Mouse (Mus musculus): ENCODE measurements around the gene Arid1a.

DNA sequence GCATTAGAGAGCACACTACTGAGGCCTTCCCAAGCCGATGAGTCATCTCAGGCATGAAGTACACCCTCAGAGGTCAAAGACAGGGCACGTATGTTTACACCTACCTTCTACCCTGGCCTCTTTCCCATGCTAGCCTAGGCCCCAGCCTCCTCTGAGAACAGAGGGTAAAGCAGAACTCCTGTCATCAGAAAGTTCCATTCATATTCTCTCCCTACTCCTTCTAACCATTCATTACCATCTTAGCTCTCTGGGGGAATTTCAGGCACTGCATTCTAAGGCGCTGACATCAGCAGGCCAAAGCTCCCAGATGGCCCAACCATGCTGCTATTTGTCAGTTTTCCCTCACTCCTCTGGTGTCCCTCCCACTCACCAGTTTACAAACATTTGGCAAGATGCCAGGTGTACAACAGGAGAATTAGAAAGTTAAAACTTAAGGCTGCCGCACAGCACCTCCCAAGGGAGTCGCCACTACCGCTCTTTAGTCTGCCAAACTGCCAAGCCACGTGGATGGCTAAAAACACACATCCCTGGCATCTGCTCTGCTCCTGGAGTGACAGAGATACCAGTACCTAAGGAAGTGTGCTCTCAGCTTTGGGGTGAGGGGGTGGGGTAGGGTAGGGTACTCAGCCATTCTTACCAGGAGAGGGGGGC lies 68.0 kb downstream of the Arid1a start:
- TF ChIP-seq CTCF (IDR thresholded peaks at IDR 0.05; ENCODE audit: low read depth) (no peak), EP300 (IDR thresholded peaks at IDR 0.05; ENCODE audit: low read depth) (no peak; the same call in 1 of the 2 replicates)

Data from liver, postnatal 0 days (tissue).